Mouse (Mus musculus): ENCODE results near the gene Ssh3.

DNA sequence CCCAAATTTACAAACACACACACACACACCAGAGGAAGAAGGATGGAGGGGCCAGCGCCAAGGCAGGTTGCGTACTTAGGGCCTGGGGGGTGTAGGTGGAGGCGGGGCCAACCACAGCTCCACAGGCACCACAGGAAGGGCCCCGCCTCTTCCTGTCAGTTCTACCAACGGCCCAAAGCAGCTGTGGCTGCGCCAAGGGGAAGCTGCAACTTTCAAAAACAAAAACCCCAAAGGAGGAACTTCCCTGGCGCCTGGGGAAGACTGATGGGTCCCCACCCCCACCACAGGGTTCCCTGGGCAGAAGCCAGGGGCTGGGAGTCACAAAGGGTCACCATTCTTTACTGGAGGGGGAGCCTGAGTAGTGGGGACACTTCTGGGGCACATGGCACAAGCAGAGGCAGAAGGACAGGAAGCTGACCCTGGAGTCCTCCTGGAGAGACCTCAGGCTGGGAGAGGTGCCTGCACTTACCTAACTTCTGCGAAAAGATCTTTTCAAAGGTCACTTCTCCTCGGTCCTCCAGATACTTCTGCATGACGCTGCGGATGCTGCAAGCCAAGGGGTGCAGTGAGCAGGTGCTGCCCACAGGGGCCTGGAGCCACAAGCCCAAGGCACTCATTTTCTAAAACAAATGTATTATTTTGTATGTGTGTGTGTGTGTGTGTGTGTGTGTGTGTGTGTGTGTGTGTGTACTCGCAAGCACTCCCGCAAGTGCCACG lies 25.6 kb upstream of the Ssh3 start:
- TF ChIP-seq CTCF (IDR thresholded peaks at IDR 0.05), result no peak
- TF ChIP-seq EP300 (IDR thresholded peaks at IDR 0.05), result peak; percentile 53; the same call in 1 of the 2 replicates

Data from lung, postnatal 0 days (tissue).